Mouse (Mus musculus): ENCODE measurements at regions not wholly inside any gene's neighbourhood (a gene's known extent, or its start where the extent isn't known, plus 50 kb on each side); places are given as distances from the start of the nearest gene placed in this dataset.

DNA sequence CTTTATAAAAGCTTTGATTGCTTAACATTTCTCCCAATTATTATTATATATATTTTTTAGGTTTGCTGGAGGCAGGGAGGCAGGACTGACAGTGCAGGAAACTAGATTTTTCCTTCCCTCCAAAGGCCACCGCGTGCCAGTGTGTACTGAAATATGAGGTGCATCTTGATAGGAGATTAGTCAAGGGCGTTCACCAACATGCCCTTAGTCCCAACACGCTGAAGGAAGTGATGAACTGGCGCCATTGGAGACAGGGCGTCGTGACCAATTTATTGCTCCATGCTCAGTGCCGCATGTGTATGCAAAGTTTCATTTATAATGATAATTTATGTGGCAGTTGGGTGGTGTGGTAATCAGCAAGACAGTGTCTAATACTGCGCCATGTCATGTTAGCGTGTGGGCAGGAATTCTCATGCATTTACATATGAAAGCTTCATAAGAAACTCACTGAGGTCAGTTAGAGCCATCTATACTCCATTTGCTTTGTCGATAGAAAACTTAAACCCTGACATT, 66.2 kb downstream of the Isl1 start:
- no peak for DNase-seq (ENCODE audit: low spot score in 2 of 2)

DNA sequence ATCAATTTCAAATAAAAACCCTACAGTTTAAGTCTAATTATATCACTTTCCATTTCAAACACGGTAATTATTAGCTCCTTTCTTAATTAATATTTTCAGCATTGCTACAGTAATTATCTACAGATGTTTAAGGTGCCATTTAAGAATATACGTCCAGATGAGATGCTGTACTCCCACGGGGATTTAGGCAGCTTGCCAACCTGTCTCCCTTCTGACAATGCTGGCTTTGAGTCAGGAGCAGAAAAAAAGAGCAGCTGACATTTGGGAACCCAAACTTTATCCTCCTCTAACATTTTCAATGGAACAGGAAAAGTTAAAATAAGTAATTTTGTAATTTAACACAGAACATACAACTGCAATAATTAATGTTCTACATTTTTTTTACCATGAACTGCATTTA, 94.4 kb downstream of the Isl1 start:
- no peak for DNase-seq (ENCODE audit: low spot score in 2 of 2)

DNA sequence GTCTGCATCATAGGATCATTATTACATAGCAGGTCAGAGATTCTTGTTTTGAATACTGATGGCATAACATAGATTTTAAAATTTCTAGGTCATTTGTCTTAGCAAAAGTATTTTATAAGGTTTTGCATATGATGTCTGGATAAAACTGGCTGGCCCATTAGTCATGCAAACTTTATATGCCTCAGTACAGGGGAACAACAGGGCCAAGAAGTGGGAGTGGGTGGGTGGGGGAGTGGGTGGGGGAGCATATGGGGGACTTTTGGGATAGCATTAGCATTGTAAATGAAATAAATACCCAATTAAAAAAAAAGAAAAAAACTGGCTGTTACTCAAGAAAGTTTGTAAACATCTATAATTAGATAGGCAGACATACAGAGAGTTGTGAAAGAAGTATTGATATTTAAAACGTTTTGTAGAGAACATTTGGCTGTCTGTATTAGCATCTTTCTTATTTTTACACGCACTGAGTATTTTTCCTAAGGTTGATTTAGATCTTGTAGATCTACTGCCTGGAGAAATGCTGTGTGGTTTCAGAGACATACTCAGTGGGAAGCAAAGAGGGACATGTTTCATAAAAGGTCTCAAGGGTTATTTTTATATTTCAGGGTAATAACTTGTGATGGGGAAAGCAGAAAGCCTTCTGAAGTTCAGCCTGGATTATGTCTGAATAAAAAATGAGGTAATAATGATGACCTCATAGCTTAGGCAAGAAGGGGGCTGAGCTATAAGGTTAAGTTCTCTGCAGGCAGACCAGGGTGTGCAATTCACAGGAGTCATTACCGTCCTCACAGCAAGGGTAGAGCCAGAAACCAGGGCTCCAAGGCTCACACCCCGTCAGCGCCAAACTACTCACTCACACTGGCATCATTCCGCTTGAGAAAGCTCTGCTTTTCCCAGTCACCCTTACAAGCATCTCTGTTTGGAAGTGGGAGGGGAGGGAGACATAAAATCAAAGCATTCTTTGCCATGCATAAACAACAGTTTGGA, 95.4 kb downstream of the Isl1 start:
- no peak for DNase-seq (ENCODE audit: low spot score in 2 of 2)

DNA sequence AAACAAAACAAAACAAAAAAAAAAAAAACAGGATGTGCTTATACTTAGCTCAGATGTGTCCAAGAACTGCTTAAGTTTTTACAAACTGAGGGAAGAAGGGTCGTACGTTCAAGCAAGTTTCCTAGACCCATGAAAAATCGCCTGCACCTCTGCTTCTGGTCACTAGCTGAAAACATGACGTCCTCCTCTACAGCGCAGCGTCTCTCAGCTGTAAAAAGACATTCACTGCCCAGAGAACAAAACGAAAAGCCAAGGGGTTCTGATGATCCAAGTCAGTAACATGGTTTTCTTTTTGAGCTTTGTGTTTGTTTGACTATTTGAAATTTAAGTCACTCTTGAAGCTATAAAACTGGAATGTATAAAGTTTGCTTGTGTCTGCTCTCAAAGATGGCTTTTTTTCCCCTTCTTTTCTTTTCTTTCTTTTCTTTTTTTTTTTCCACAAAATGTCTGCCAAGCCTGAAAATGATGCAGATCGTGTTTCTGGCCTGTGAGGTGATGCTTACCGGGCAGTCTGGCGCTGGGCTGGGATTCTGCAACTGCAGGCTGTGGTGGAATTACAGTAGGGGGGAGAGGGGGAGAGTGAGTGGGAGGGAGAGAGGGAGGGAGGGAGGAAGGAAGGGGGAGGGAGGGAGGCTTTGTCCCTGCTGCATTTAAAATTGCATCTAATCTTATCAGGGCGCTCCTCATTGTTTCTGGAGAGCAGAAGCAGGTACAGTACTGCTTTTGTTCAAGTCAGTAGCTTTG, 108.1 kb downstream of the Isl1 start:
- no peak for DNase-seq (ENCODE audit: low spot score in 2 of 2)

DNA sequence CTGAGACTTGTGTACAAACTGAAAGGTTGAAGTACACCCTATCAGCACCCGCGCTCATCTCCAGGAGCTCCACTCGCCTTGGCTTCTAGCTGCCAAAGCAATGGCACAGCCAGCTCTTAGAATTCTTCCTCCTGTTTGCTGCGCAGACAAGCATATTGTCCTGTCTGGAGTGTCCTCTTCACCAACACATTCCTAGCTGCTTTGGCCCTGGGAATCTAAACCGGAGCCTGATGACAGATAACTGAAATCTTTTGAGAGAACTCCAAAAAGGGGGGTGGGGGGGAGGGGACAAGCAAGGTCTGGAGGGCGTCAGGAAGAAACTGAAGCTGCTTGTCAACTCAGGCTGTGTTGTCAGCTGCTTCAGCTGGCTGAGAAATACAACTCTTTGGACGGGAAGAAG, 122.4 kb downstream of the Isl1 start:
- DNase-seq (ENCODE audit: low spot score in 2 of 2), result no peak

DNA sequence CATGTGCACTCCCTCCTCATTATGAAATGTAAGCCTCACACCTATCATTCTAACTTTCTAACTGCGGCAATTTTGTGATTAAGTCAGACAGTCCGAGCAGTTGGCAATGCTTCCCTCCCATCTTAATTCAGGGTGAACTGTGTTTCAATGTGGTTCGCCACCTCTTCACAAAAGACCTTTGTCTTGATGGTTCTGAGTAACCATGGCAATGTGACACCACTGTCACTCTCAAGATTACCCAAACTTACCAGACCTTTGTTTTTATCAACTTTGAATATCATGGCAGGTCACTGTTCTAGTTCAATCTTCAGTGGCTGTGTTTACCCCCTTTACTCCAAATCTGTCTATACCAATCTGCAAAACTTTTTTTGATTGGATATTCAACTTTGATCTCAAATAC, 131.7 kb downstream of the Isl1 start:
- DNase-seq (ENCODE audit: low spot score in 2 of 2), result no peak

DNA sequence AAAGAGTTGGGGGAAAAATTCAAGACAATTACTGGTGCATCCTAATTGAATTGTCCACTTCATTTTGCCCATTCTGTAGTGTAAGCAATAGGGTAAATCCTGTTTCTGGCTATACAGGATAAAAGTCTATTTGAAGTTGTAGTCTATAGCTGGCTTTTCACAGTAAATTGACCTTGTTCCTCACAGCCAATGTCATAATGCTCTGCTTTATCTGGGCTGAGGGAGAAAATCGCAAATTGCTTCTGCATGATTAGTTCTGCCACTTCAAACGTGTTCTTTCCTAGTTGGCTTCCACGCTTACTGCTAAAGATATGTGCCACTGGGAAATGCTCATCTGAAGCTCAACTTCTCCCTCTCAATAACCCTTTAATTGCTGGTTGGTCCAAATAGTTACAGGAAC, 134.5 kb downstream of the Isl1 start:
- no peak for DNase-seq (ENCODE audit: low spot score in 2 of 2)

DNA sequence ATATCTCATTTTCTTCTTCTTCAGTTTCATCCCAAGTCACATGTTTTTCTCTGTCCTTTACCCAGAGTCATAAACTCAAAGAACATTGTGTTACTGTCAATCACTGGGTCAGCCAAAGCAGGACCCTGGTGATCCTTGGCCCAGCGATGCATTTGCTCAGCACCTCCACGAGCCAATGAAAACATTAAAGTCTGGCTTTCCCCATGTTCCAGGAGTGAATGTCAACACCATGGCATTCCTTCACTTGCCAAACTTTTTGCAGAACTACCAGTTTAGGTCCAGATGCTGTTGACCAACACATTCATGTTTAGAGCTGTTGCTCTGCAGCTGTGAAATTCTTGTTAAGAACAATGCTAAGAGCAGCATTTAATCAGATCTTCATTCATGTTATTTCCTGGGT, 135.6 kb downstream of the Isl1 start:
- DNase-seq (ENCODE audit: low spot score in 2 of 2), result no peak

DNA sequence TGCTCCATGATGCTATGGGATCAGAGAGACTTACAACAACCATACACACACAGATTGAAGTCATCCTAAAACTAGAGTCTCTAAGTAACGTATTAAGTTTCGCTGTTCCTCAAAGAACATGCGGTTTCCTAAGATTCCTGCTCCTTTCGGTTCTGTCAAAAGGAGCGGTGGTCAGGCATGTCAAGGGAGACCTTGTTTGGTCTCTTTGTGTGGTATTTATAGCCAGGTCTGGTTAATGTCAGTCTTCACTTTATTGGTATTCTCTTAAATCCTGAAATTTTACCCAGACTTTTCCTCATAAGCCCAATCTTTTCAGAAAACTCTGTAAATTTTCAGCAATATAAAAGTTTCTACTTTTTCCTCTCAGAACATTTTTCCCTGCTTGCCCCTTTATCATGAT, 166.5 kb downstream of the Isl1 start:
- DNase-seq (ENCODE audit: low spot score in 2 of 2), result no peak

DNA sequence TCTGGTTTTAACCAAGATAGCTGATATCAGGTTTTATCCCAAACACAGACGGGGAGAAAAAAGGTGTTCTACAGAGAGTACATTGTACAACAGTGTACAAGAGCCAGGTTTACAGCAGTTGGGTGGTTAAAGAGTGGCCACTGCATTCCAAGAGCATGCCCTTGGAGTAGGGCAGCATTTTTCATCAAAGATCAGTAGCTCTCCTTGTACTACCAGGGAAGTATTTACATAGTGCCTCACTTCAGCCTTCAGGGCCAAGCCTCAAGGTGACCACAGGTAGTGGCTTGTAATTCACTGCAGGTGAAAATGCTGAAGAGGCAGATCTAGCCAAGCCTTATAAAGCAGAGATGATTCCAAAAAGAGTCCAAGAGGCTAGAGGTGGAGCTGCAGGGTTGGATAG, 190.8 kb downstream of the Isl1 start:
- no peak for DNase-seq (ENCODE audit: low spot score in 2 of 2)

DNA sequence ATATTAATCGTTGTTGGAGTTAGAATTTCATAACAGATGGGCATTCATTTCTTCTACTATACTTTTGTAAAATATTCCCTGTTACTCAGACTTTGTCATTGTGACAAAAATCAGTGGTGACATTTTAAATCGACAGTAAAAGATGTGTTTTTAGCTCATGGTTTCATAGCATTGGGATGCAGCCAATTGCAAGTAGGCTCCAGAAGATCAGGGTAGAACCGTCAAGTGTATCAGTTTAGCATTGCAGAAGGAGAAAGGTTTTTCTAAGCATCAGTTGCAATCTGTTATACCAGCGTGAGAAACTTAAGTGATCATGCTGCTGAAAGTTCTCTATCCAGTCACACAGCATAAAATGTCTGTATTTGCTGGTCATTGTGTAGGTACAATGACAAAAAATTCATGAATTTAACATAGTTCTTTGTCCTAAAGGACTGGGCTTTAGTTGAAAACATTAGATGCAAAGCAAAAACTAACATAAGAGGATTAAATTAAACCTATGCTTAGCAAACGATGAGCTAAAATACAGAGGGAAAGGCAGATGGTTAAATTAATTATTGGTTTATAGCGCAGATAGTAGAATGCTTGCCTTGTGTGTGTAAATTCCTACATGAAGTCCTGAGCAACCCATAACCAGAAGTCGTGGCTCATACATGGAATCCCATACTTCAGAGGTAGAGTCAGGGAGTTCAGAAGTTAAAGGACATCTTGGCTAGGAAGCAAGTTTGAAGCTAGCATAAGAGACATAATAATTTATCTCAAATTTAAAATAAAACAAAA, 198.3 kb downstream of the Isl1 start:
- no peak for DNase-seq (ENCODE audit: low spot score in 2 of 2)

DNA sequence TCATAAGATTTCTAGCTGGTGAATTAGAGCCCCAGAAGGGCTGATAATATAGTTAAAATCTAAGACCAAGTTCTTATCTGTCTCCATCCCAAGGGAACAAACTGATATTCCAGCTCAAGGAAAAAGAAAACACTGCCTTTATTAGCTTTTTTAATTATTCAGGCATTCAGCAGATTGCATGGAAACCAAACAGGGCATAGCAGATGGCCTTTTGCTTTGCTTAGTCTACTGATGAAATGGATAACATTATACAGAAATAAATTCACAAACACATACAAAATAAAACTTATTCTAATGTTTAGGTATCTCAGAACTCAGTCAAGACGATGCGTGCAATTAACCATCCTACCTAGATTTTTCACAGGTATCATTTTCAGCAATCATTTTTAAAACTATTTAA, 198.9 kb downstream of the Isl1 start:
- DNase-seq (ENCODE audit: low spot score in 2 of 2), result no peak

DNA sequence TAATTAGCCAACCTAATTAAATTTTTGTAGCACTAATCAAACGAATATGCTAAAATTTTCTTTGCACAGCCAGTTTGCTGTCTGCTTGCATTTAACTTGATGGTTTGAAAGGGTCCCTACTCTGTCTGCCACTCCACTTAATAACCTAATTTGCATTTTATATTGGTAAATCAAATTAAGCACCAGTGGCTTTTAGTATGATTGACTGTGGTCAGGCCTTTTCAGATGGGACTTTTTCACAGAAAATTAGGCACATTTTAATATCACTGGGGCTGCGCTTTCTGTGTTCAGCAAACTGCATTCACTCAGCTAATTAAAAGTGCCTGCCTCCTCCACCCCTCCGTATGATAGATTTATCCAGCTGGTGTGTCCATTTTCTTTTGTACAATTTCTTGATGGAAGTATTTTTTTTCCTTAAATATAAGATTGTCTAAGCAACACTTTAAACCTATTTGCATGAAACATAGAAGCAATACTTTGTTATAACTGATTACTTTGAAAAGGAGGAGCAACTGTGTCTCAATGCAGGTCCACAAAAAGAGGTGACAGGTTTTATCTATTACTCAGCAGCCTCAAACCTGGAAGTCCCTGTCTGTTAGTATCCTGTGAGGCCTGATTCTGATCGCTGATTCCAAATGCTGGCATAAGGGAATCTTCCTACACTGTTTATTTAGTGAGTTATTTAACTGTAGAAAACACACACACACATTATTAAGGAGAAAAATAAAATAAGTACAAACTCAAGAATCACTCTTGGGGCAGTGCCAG, 221.8 kb downstream of the Isl1 start:
- DNase-seq (ENCODE audit: low spot score in 2 of 2), result no peak

DNA sequence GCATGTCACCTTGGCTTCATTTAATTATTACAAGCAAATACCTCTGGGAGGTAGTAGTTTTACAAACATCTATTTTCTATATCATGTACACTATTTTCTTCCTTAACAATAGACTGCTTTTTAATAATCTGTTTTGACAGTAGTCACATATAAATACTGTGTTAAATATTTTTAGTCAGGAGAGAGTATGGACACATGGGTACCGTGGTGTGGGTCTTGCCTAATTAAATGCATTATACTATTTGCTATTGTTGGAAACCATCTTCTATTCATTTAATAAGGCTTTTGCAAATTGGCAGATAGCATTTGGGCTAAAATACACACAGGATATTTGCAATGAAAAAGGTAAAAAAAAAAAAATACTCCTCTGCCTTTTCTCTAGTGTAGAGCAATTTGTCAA, 222.3 kb downstream of the Isl1 start:
- no peak for DNase-seq (ENCODE audit: low spot score in 2 of 2)

DNA sequence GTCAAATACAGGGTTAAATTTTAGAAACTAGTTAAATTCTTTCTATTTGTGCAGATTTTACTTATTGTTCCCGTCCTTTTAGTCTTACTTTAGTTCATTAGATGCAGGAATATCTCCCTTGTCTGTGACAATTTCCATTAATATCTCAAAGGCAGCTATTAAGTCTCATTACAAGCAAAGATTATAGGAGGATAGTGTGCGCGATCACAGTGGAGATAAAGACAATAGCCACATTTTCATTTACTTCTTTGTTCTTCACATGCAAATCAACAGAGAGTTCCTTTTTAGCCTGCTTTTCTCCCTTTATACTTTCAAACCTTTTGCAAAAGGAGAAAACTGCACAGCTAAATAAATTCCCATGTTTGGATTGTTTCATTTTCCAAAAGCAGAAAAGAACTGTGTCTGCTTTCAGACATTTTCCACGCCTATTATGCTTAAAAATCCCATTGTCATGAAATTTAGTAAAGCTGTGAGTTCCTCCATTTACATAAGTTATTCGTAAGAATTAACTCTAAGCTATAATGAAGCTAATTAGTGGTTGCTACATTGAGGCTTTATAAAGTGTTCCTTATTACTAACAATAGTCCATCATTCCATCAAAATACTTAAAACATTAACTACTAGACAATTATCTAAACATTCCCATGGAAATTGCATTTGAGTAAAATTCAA, 252.4 kb downstream of the Isl1 start:
- DNase-seq (ENCODE audit: low spot score in 2 of 2), result no peak

DNA sequence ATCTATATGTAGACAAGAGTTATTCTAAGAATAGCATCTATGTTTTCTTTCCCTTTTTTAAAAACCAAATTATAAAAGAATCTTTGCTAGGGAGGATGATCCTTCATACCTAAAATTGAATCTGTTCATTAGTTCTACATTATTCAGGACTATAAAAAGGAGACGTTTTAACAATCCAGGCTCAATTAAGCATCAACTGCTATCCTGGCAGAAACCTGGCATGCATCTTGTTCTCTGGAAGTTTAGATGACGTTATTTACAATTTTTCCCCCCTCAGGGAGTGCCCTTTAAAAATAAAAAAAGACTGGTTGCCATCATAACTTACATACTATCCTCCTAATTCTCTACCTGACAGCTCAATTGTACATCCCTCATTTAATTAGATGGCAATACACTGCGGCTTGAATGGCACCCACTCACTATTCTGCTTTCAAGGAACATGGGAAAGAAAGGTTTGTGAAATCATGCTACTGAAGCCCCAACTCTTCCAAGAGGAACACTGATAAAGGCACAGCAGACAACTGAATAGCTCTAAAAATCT, 253.3 kb downstream of the Isl1 start:
- no peak for DNase-seq (ENCODE audit: low spot score in 2 of 2)

DNA sequence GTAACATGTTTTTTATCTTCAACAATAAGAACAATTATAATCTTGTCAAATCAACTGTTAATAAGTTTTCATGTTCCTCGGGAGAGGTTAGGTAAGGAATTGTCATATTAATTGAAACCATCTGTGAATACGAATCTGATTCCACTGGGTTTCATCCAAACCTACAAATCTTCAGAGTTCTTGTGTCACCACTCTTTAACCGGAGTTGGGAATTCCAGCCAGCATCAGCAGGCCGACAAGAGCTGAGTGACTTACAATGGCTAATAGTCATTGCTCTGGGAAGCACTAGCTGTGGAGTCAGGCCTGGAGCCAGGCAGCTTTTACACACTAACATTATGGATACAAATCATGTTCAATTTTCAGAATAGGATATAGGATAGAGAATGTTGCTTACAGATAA, 273.3 kb downstream of the Isl1 start:
- DNase-seq (ENCODE audit: low spot score in 2 of 2), result no peak

DNA sequence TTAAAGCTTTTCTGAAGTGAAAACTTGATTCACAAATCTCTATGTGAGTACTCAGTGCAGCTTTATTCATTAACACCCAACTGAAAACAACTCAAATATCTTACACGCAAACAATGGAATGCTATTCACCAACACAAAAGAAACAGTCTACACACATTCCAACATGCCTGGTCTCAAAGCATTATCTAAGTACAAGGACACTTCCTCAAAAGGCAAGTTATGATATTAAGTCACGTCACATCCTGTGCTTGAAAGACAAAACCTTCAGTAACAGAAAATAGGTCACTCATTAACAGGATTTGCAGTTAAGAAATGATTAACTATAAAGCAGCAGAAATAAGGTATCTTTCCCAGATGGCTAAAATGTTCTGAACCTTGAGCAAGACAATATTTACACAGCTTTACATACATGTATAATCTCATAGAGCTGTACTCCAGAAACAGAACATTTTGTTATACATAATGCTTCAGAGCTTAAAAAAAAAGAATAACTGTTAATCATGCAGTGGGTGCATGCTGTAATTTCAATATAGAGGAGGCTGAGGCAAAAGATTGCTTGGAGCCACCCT, 279.3 kb downstream of the Isl1 start:
- no peak for DNase-seq (ENCODE audit: low spot score in 2 of 2)

DNA sequence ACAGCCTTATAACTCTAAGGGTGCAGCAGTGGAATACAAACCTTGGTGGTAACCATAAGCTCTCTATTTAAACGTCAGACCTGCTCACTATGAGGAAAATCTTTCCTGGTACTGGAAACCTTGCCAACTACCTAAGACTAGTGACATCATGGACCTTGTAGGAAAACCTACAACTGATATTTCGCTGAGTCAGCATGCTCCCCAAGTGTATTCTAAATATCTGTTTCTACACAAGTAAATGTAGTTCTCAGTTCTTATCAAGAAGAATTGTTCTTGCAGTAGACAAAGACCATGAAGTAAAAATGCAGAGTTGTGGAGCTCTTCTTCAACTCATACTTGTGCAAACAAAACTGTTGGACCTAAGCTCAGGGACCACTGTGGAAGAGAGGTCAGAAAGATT, 280.9 kb downstream of the Isl1 start:
- DNase-seq (ENCODE audit: low spot score in 2 of 2), result no peak

DNA sequence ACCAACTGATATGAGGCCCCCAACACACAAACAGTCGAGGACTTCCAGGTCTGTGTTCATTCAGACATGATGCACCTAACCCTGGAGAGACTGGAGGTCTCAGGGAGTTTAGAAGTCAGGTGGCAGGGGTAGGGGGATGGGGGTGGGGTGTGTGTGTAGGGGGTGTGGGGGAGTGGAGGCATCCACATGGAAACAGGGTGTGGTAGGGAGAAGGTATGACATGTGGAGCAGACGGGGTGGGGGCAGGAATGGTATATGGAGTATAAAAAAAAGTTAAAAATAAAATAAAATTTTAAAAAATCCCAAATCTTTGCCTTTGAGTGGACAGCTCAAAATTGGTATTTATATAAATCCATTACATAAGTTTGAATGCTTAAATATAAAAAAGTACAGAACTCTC, 282.3 kb downstream of the Isl1 start:
- no peak for DNase-seq (ENCODE audit: low spot score in 2 of 2)
